Mouse (Mus musculus) lung, embryonic 15.5 days (tissue): ENCODE results near the gene Adcy5. TPM values are rescaled to one million over a fixed set of nuclear protein-coding genes. Genes with fewer than 3 reads are reported as not detected.

Source experiments
- ATAC-seq: fragments of 200-750 bp; cut with Nextera tagmentation; 2 replicates; pipeline ENCODE4 v1.8.0; 2017; ENCODE audit warnings: moderate number of reproducible peaks, borderline replicate concordance; ENCODE audit not compliant: low FRiP score, low TSS enrichment; ENCODE audit errors: extremely low read depth
- H3K27ac ChIP-seq: fragments of 300-500 bp; sonication (generic); 2 replicates; pipeline ENCODE4 v1.5.1; 2015; ENCODE audit warnings: moderate library complexity, mild to moderate bottlenecking, inconsistent platforms
- H3K27me3 ChIP-seq: fragments of 300-500 bp; sonication (generic); 2 replicates; pipeline ENCODE4 v1.6.1; 2015; ENCODE audit warnings: inconsistent platforms
- H3K36me3 ChIP-seq: fragments of 300-500 bp; sonication (generic); 2 replicates; pipeline ENCODE4 v1.6.1; 2015; ENCODE audit warnings: inconsistent platforms
- H3K4me1 ChIP-seq: fragments of 300-500 bp; sonication (generic); 2 replicates; pipeline ENCODE4 v1.6.1; 2015; ENCODE audit warnings: inconsistent platforms
- H3K4me2 ChIP-seq: fragments of 300-500 bp; sonication (generic); 2 replicates; pipeline ENCODE4 v1.6.1; 2015; ENCODE audit warnings: inconsistent platforms, mild to moderate bottlenecking, moderate library complexity
- H3K4me3 ChIP-seq: fragments of 300-500 bp; sonication (generic); 2 replicates; pipeline ENCODE4 v1.5.1; 2015; ENCODE audit warnings: mild to moderate bottlenecking, inconsistent platforms
- H3K9ac ChIP-seq: fragments of 300-500 bp; sonication (generic); 2 replicates; pipeline ENCODE4 v1.6.1; 2015; ENCODE audit warnings: inconsistent platforms
- H3K9me3 ChIP-seq: fragments of 300-500 bp; sonication (generic); 2 replicates; pipeline ENCODE4 v1.6.1; 2016; ENCODE audit warnings: inconsistent platforms
- WGBS: fragments of 180-500 bp; shearing (Covaris S2); methylation state at CpG from one replicate; pipeline ENCODE4 v1.1.7; 2015; 5-methylcytosine and 5-hydroxymethylcytosine counted together
- polyA plus RNA-seq: library from polyadenylated mRNA; unstranded; fragments of >200 nt; fragmentation: Nextera tagmentation; extraction: Ambion mirVana; gene quantifications from 2 replicates; pipeline ENCODE4 v1.2.1, GENCODE M21; 2015

The Adcy5 gene
- polyA plus RNA-seq, 1 experiment from 2014 or later = 1.5 TPM

GRCm38 (mm10) chr16:35308486-35309143 is 153.9 kb downstream of the Adcy5 start:
- Histone ChIP-seq H3K9me3 (no peaks in the 10 kb centered on the region), H3K9ac (no peak overlapping the region), H3K4me2 (no peak overlapping the region), H3K4me1 (peaks cover 16% of the 10 kb centered on the region), H3K4me3 (no peak overlapping the region), H3K27me3 (no peaks in the 10 kb centered on the region), H3K27ac (no peak overlapping the region), H3K36me3 (no peaks in the 10 kb centered on the region)
- 83% methylated on average over 6 of the region's 6 CpGs for WGBS
- ATAC-seq = no peak

- H3K4me3 ChIP-seq = no peak overlapping the region
- H3K4me2 ChIP-seq = no peak overlapping the region
- no peak for ATAC-seq
- H3K9ac ChIP-seq = no peak overlapping the region
- no peaks in the 10 kb centered on the region for H3K9me3 ChIP-seq
- WGBS = 65% methylated on average over 4 of the region's 4 CpGs
- no peak overlapping the region for H3K27ac ChIP-seq
- no peaks in the 10 kb centered on the region for H3K36me3 ChIP-seq
- H3K27me3 ChIP-seq = no peaks in the 10 kb centered on the region
- H3K4me1 ChIP-seq = peaks cover 16% of the 10 kb centered on the region
Observed at GRCm38 (mm10) chr16:35309634-35310033, 155.0 kb downstream of the Adcy5 start.

GRCm38 (mm10) chr16:35310551-35311110 is 156.0 kb downstream of the Adcy5 start:
- H3K27ac ChIP-seq = no peak overlapping the region
- peaks cover 16% of the 10 kb centered on the region for H3K4me1 ChIP-seq
- no peak overlapping the region for H3K9ac ChIP-seq
- no peak overlapping the region for H3K4me2 ChIP-seq
- no peaks in the 10 kb centered on the region; the same call in 1 of the 2 replicates for H3K36me3 ChIP-seq
- ATAC-seq = no peak
- H3K4me3 ChIP-seq = no peak overlapping the region
- no peaks in the 10 kb centered on the region for H3K9me3 ChIP-seq
- 7% methylated on average over 2 of the region's 2 CpGs for WGBS
- H3K27me3 ChIP-seq = no peaks in the 10 kb centered on the region

- H3K9ac ChIP-seq = no peak overlapping the region
- peaks cover 16% of the 10 kb centered on the region for H3K4me1 ChIP-seq
- no peak overlapping the region for H3K4me2 ChIP-seq
- no peaks in the 10 kb centered on the region for H3K9me3 ChIP-seq
- WGBS = 34% methylated on average over 8 of the region's 8 CpGs
- H3K27me3 ChIP-seq = no peaks in the 10 kb centered on the region
- H3K36me3 ChIP-seq = no peaks in the 10 kb centered on the region; the same call in 1 of the 2 replicates
- H3K4me3 ChIP-seq = no peak overlapping the region
- H3K27ac ChIP-seq = no peak overlapping the region
- peak; percentile 23; the same call in 1 of the 2 replicates for ATAC-seq
Observed at GRCm38 (mm10) chr16:35311586-35311985, 156.9 kb downstream of the Adcy5 start.

GRCm38 (mm10) chr16:35315496-35315895 is 160.8 kb downstream of the Adcy5 start:
- H3K4me2 ChIP-seq = no peak overlapping the region
- peaks cover 3% of the 10 kb centered on the region; the same call in 1 of the 2 replicates for H3K36me3 ChIP-seq
- H3K4me1 ChIP-seq = peaks cover 13% of the 10 kb centered on the region
- no peak overlapping the region for H3K4me3 ChIP-seq
- H3K27ac ChIP-seq = no peak overlapping the region
- H3K9ac ChIP-seq = no peak overlapping the region
- 60% methylated on average over 3 of the region's 3 CpGs for WGBS
- ATAC-seq = no peak
- no peaks in the 10 kb centered on the region for H3K9me3 ChIP-seq
- H3K27me3 ChIP-seq = no peaks in the 10 kb centered on the region

GRCm38 (mm10) chr16:35316856-35317264 is 162.2 kb downstream of the Adcy5 start:
- Histone ChIP-seq H3K4me1 (0 out of 2 replicates have a peak, but pooled peaks cover under 1% of the 10 kb centered on the region), H3K4me2 (no peak overlapping the region), H3K27me3 (no peaks in the 10 kb centered on the region), H3K9me3 (no peaks in the 10 kb centered on the region), H3K27ac (no peak overlapping the region), H3K4me3 (no peak overlapping the region), H3K9ac (no peak overlapping the region), H3K36me3 (peaks cover 3% of the 10 kb centered on the region; the same call in 1 of the 2 replicates)
- ATAC-seq = no peak

- Histone ChIP-seq H3K36me3 (peaks cover 3% of the 10 kb centered on the region; the same call in 1 of the 2 replicates), H3K4me3 (no peak overlapping the region), H3K9ac (no peak overlapping the region), H3K9me3 (no peaks in the 10 kb centered on the region), H3K27ac (no peak overlapping the region), H3K4me1 (no peaks in the 10 kb centered on the region), H3K27me3 (no peaks in the 10 kb centered on the region), H3K4me2 (no peak overlapping the region)
- ATAC-seq = no peak
- whole genome bisulfite sequencing = 78% methylated on average over 5 of the region's 5 CpGs
Observed at GRCm38 (mm10) chr16:35317460-35317859, 162.8 kb downstream of the Adcy5 start.

GRCm38 (mm10) chr16:35318397-35318796 is 163.7 kb downstream of the Adcy5 start:
- WGBS = 51% methylated on average over 6 of the region's 6 CpGs
- Histone ChIP-seq H3K27me3 (no peaks in the 10 kb centered on the region), H3K9me3 (no peaks in the 10 kb centered on the region), H3K27ac (no peak overlapping the region), H3K9ac (no peak overlapping the region), H3K4me3 (no peak overlapping the region), H3K36me3 (peaks cover 3% of the 10 kb centered on the region; the same call in 1 of the 2 replicates), H3K4me1 (no peaks in the 10 kb centered on the region), H3K4me2 (no peak overlapping the region)
- ATAC-seq = no peak

- H3K4me1 ChIP-seq = no peaks in the 10 kb centered on the region
- no peak overlapping the region for H3K9ac ChIP-seq
- H3K27me3 ChIP-seq = no peaks in the 10 kb centered on the region
- H3K27ac ChIP-seq = no peak overlapping the region
- H3K4me3 ChIP-seq = no peak overlapping the region
- 41% methylated on average over 4 of the region's 4 CpGs for WGBS
- H3K9me3 ChIP-seq = no peaks in the 10 kb centered on the region
- ATAC-seq = no peak
- peaks cover 3% of the 10 kb centered on the region; the same call in 1 of the 2 replicates for H3K36me3 ChIP-seq
- no peak overlapping the region for H3K4me2 ChIP-seq
Observed at GRCm38 (mm10) chr16:35319335-35319734, 164.7 kb downstream of the Adcy5 start.

- 90% methylated on average over 2 of the region's 2 CpGs for WGBS
- no peaks in the 10 kb centered on the region for H3K4me1 ChIP-seq
- H3K9me3 ChIP-seq = no peaks in the 10 kb centered on the region
- no peak overlapping the region for H3K4me2 ChIP-seq
- H3K36me3 ChIP-seq = peaks cover 3% of the 10 kb centered on the region; the same call in 1 of the 2 replicates
- H3K27ac ChIP-seq = no peak overlapping the region
- ATAC-seq = no peak
- H3K4me3 ChIP-seq = no peak overlapping the region
- no peak overlapping the region for H3K9ac ChIP-seq
- H3K27me3 ChIP-seq = no peaks in the 10 kb centered on the region
Observed at GRCm38 (mm10) chr16:35319773-35320172, 165.1 kb downstream of the Adcy5 start.

- WGBS = 95% methylated on average over 1 of the region's 1 CpGs
- Histone ChIP-seq H3K4me3 (no peak overlapping the region), H3K9ac (no peak overlapping the region), H3K27ac (no peak overlapping the region), H3K9me3 (no peaks in the 10 kb centered on the region), H3K4me1 (no peaks in the 10 kb centered on the region), H3K36me3 (peaks cover 3% of the 10 kb centered on the region; the same call in 1 of the 2 replicates), H3K27me3 (no peaks in the 10 kb centered on the region), H3K4me2 (no peak overlapping the region)
- no peak for ATAC-seq
Observed at GRCm38 (mm10) chr16:35330451-35330850, 175.8 kb downstream of the Adcy5 start.
